Mouse (Mus musculus) heart, adult 11 months (tissue): ENCODE measurements around the gene Calcoco1.
"Not testable (repeated sequence)": the region's sequence is repeated elsewhere in the genome, so short reads cannot be mapped to it uniquely, and the experiment has no call there.

Experiments
- DNase-seq: peaks from one replicate; pipeline ENCODE4 v3.0.0; 2022

Calcoco1 gene

GRCm38 (mm10) chr15:102683670-102684069 lies 38.3 kb downstream of the Calcoco1 start:
- DNase-seq: no peak

- no peak for DNase-seq
These were observed 45.6 kb downstream of the Calcoco1 start for GRCm38 (mm10) chr15:102676345-102676744.

- peak; percentile 99 for DNase-seq
These were observed 48.4 kb downstream of the Calcoco1 start for GRCm38 (mm10) chr15:102673548-102673947.

GRCm38 (mm10) chr15:102672215-102673071 lies 49.5 kb downstream of the Calcoco1 start, which contains the start of gene Atp5g2:
Gene Atp5g2 (minus strand): TSS chr15:102672352.
- DNase-seq: peak; percentile 96

- peak; percentile 99 for DNase-seq
These were observed 50.2 kb downstream of the Calcoco1 start for GRCm38 (mm10) chr15:102671721-102672214.

- peak; percentile 100 for DNase-seq
These were observed 51.0 kb downstream of the Calcoco1 start for GRCm38 (mm10) chr15:102670767-102671575.

- no peak for DNase-seq
These were observed 51.7 kb downstream of the Calcoco1 start for GRCm38 (mm10) chr15:102670281-102670680.

- DNase-seq: peak; percentile 87
These were observed 52.4 kb downstream of the Calcoco1 start for GRCm38 (mm10) chr15:102669571-102669970.

GRCm38 (mm10) chr15:102665494-102665893 lies 56.5 kb downstream of the Calcoco1 start:
- DNase-seq: peak; percentile 90

- DNase-seq: no peak
These were observed 58.2 kb downstream of the Calcoco1 start for GRCm38 (mm10) chr15:102663825-102664224.

- DNase-seq: not testable (repeated sequence)
These were observed 59.4 kb downstream of the Calcoco1 start for GRCm38 (mm10) chr15:102662601-102663000.

GRCm38 (mm10) chr15:102657926-102658381 lies 64.0 kb downstream of the Calcoco1 start:
- peak; percentile 89 for DNase-seq
